Mouse (Mus musculus): Measurements from ENCODE around the gene Stat4. TPM values are rescaled to one million over a fixed set of nuclear protein-coding genes. Genes with fewer than 3 reads are reported as not detected.

Gene Stat4
- polyA plus RNA-seq, 1 experiment from 2014 or later, result 0.38 TPM

DNA sequence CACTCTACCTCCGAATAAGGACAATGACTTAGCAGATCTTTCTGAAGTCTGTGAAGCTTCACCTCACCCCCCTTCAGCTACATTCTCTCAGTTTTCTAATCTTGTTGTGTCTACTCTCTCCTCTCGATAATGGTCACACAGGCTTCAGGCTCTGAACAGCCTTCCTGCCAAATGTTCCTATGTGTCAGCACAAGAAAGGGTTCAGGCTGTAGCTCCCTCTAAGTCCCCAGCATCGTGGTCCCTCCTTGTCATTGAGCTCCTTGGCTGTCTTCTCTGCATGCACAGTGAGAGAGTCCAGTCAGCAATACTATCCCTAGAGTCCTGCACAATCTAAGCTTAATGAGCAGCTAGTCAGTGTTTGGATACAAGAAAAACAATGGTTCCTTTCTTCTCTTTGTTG, 124.3 kb downstream of the Stat4 start:
- no peak for TF ChIP-seq CTCF (IDR thresholded peaks at IDR 0.05; ENCODE audit: low read depth)
- Histone ChIP-seq H3K36me3 (ENCODE audit: control insufficient read depth, insufficient read depth) (no peaks in the 10 kb centered on the region), H3K4me2 (replicated peaks; ENCODE audit: low read depth) (no peak overlapping the region), H3K9ac (ENCODE audit: low read depth, low read length) (no peak overlapping the region), H3K9me3 (ENCODE audit: control insufficient read depth) (no peaks in the 10 kb centered on the region), H3K27me3 (replicated peaks; ENCODE audit: control insufficient read depth, insufficient read depth, low read length) (no peaks in the 10 kb centered on the region), H3K27ac (ENCODE audit: low read depth, low read length) (no peak overlapping the region), H3K4me3 (ENCODE audit: low read depth, low read length) (no peak overlapping the region), H3K4me1 (replicated peaks; ENCODE audit: control insufficient read depth, insufficient read depth, low read length) (no peaks in the 10 kb centered on the region)
- WGBS, result 66% methylated on average over 3 of the region's 3 CpGs
- no peak for ATAC-seq

GRCm38 (mm10) chr1:52112301-52112700, 125.4 kb downstream of the Stat4 start:
- 75% methylated on average over 1 of the region's 1 CpGs for WGBS

GRCm38 (mm10) chr1:52113067-52113665, 126.2 kb downstream of the Stat4 start:
- Histone ChIP-seq H3K27ac (ENCODE audit: low read depth, low read length) (peak overlapping the region; percentile 4; the same call in 1 of the 2 replicates), H3K36me3 (ENCODE audit: control insufficient read depth, insufficient read depth) (no peaks in the 10 kb centered on the region), H3K27me3 (replicated peaks; ENCODE audit: control insufficient read depth, insufficient read depth, low read length) (no peaks in the 10 kb centered on the region), H3K4me2 (replicated peaks; ENCODE audit: low read depth) (peak overlapping the region; percentile 55), H3K9ac (ENCODE audit: low read depth, low read length) (no peak overlapping the region), H3K9me3 (ENCODE audit: control insufficient read depth) (no peaks in the 10 kb centered on the region), H3K4me3 (ENCODE audit: low read depth, low read length) (peak overlapping the region; percentile 26), H3K4me1 (replicated peaks; ENCODE audit: control insufficient read depth, insufficient read depth, low read length) (no peaks in the 10 kb centered on the region)
- TF ChIP-seq CTCF (IDR thresholded peaks at IDR 0.05; ENCODE audit: low read depth), result no peak
- ATAC-seq, result peak; percentile 15; the same call in 1 of the 2 replicates
- 14% methylated on average over 7 of the region's 7 CpGs for WGBS

More at GRCm38 (mm10) chr1:52112301-52112700, 125.4 kb downstream of the Stat4 start:
- Histone ChIP-seq H3K27me3 (replicated peaks; ENCODE audit: control insufficient read depth, insufficient read depth, low read length) (no peaks in the 10 kb centered on the region), H3K9me3 (ENCODE audit: control insufficient read depth) (no peaks in the 10 kb centered on the region), H3K4me3 (ENCODE audit: low read depth, low read length) (no peak overlapping the region), H3K9ac (ENCODE audit: low read depth, low read length) (no peak overlapping the region), H3K4me2 (replicated peaks; ENCODE audit: low read depth) (no peak overlapping the region), H3K27ac (ENCODE audit: low read depth, low read length) (no peak overlapping the region), H3K36me3 (ENCODE audit: control insufficient read depth, insufficient read depth) (no peaks in the 10 kb centered on the region), H3K4me1 (replicated peaks; ENCODE audit: control insufficient read depth, insufficient read depth, low read length) (no peaks in the 10 kb centered on the region)
- TF ChIP-seq CTCF (IDR thresholded peaks at IDR 0.05; ENCODE audit: low read depth), result no peak
- ATAC-seq, result no peak

DNA sequence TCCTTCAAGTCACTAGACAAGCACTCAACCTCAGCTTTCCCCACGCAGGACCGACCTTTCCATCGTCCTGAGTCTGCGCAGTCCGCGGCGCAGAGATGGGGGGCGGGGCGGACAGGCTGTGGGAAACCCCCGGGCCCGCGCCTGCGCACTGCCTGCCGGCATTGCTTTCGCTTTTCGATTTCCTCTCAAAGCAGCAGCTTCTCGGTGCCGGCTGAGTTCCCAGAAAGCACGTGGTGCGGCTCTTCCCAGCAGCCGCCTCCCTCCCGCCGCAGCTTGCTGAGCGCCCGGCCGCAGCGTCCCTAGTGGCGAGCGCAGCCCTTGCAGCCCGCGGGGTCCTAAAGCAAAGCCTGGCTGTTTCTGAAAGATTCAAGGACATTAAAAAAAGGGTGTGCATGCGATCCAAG, 126.7 kb downstream of the Stat4 start:
- Histone ChIP-seq H3K4me1 (replicated peaks; ENCODE audit: control insufficient read depth, insufficient read depth, low read length) (no peaks in the 10 kb centered on the region), H3K36me3 (ENCODE audit: control insufficient read depth, insufficient read depth) (no peaks in the 10 kb centered on the region), H3K4me2 (replicated peaks; ENCODE audit: low read depth) (peak overlapping the region; percentile 55), H3K27me3 (replicated peaks; ENCODE audit: control insufficient read depth, insufficient read depth, low read length) (no peaks in the 10 kb centered on the region), H3K9me3 (ENCODE audit: control insufficient read depth) (no peaks in the 10 kb centered on the region), H3K4me3 (ENCODE audit: low read depth, low read length) (peak overlapping the region; percentile 26), H3K27ac (ENCODE audit: low read depth, low read length) (peak overlapping the region; percentile 4; the same call in 1 of the 2 replicates), H3K9ac (ENCODE audit: low read depth, low read length) (no peak overlapping the region)
- peak; percentile 99 for TF ChIP-seq CTCF (IDR thresholded peaks at IDR 0.05; ENCODE audit: low read depth)
- WGBS, result under 1% methylated on average over 32 of the region's 32 CpGs
- ATAC-seq, result peak; percentile 96

GRCm38 (mm10) chr1:52116441-52116840, 129.5 kb downstream of the Stat4 start:
- no peak overlapping the region for H3K27ac ChIP-seq (ENCODE audit: low read depth, low read length)
- no peak for ATAC-seq
- WGBS, result 69% methylated on average over 3 of the region's 3 CpGs
- no peak overlapping the region for H3K4me3 ChIP-seq (ENCODE audit: low read depth, low read length)
- no peaks in the 10 kb centered on the region for H3K36me3 ChIP-seq (ENCODE audit: control insufficient read depth, insufficient read depth)
- H3K27me3 ChIP-seq (replicated peaks; ENCODE audit: control insufficient read depth, insufficient read depth, low read length), result no peaks in the 10 kb centered on the region
- no peak for TF ChIP-seq CTCF (IDR thresholded peaks at IDR 0.05; ENCODE audit: low read depth)
- 0 out of 2 replicates have a peak, but pooled peaks cover 4% of the 10 kb centered on the region for H3K4me1 ChIP-seq (replicated peaks; ENCODE audit: control insufficient read depth, insufficient read depth, low read length)
- no peak overlapping the region for H3K9ac ChIP-seq (ENCODE audit: low read depth, low read length)
- no peaks in the 10 kb centered on the region for H3K9me3 ChIP-seq (ENCODE audit: control insufficient read depth)
- H3K4me2 ChIP-seq (replicated peaks; ENCODE audit: low read depth), result no peak overlapping the region

GRCm38 (mm10) chr1:52117777-52118176, 130.8 kb downstream of the Stat4 start:
- 0 out of 2 replicates have a peak, but pooled peaks cover 5% of the 10 kb centered on the region for H3K36me3 ChIP-seq (ENCODE audit: control insufficient read depth, insufficient read depth)

More at GRCm38 (mm10) chr1:52117777-52118176, 130.8 kb downstream of the Stat4 start:
- Histone ChIP-seq H3K4me1 (replicated peaks; ENCODE audit: control insufficient read depth, insufficient read depth, low read length) (0 out of 2 replicates have a peak, but pooled peaks cover 4% of the 10 kb centered on the region), H3K9me3 (ENCODE audit: control insufficient read depth) (no peaks in the 10 kb centered on the region), H3K4me3 (ENCODE audit: low read depth, low read length) (no peak overlapping the region), H3K9ac (ENCODE audit: low read depth, low read length) (no peak overlapping the region), H3K4me2 (replicated peaks; ENCODE audit: low read depth) (no peak overlapping the region), H3K27me3 (replicated peaks; ENCODE audit: control insufficient read depth, insufficient read depth, low read length) (no peaks in the 10 kb centered on the region), H3K27ac (ENCODE audit: low read depth, low read length) (no peak overlapping the region)
- ATAC-seq, result no peak
- TF ChIP-seq CTCF (IDR thresholded peaks at IDR 0.05; ENCODE audit: low read depth), result no peak
- WGBS, result 80% methylated on average over 1 of the region's 1 CpGs
